Mouse (Mus musculus): Measurements from ENCODE around the gene Gsto2. TPM values are rescaled to one million over a fixed set of nuclear protein-coding genes. Genes with fewer than 3 reads are reported as not detected.

Gsto2 gene
- polyA plus RNA-seq, 1 experiment from 2014 or later: 1.0 TPM

GRCm38 (mm10) chr19:47882151-47882881, 17.0 kb downstream of the Gsto2 start:
- H3K36me3 ChIP-seq (ENCODE audit: control insufficient read depth, insufficient read depth, low read length): no peaks in the 10 kb centered on the region
- H3K4me1 ChIP-seq (replicated peaks; ENCODE audit: control insufficient read depth, insufficient read depth, low read length): peaks cover 18% of the 10 kb centered on the region
- H3K27me3 ChIP-seq (replicated peaks; ENCODE audit: control insufficient read depth, insufficient read depth, low read length): no peaks in the 10 kb centered on the region
- no peaks in the 10 kb centered on the region for H3K9me3 ChIP-seq (ENCODE audit: control insufficient read depth, low read length)
- no peak overlapping the region for H3K4me3 ChIP-seq (ENCODE audit: low read depth, low read length)
- no peak; the same call in 1 of the 2 replicates for ATAC-seq (replicated peaks; ENCODE audit: low FRiP score, low TSS enrichment, low read depth)
- no peak overlapping the region for H3K27ac ChIP-seq (ENCODE audit: low read depth)
- no peak overlapping the region for H3K9ac ChIP-seq (ENCODE audit: low read length)
- 25% methylated on average over 11 of the region's 11 CpGs for WGBS
- DNase-seq (ENCODE audit: low spot score): peak; percentile 99
- H3K4me2 ChIP-seq (ENCODE audit: low read length): no peak overlapping the region

GRCm38 (mm10) chr19:47882882-47883254, 17.5 kb downstream of the Gsto2 start:
- no peaks in the 10 kb centered on the region for H3K9me3 ChIP-seq (ENCODE audit: control insufficient read depth, low read length)
- H3K27me3 ChIP-seq (replicated peaks; ENCODE audit: control insufficient read depth, insufficient read depth, low read length): no peaks in the 10 kb centered on the region
- H3K27ac ChIP-seq (ENCODE audit: low read depth): no peak overlapping the region
- no peak for DNase-seq (ENCODE audit: low spot score)
- no peak for ATAC-seq (replicated peaks; ENCODE audit: low FRiP score, low TSS enrichment, low read depth)
- peaks cover 18% of the 10 kb centered on the region for H3K4me1 ChIP-seq (replicated peaks; ENCODE audit: control insufficient read depth, insufficient read depth, low read length)
- no peaks in the 10 kb centered on the region for H3K36me3 ChIP-seq (ENCODE audit: control insufficient read depth, insufficient read depth, low read length)
- WGBS: 44% methylated on average over 9 of the region's 9 CpGs
- H3K9ac ChIP-seq (ENCODE audit: low read length): no peak overlapping the region
- no peak overlapping the region for H3K4me2 ChIP-seq (ENCODE audit: low read length)
- H3K4me3 ChIP-seq (ENCODE audit: low read depth, low read length): no peak overlapping the region

- ATAC-seq (replicated peaks; ENCODE audit: low FRiP score, low TSS enrichment, low read depth) (no peak), DNase-seq (ENCODE audit: low spot score) (no peak)
- peaks cover 18% of the 10 kb centered on the region for H3K4me1 ChIP-seq (replicated peaks; ENCODE audit: control insufficient read depth, insufficient read depth, low read length)
- H3K27ac ChIP-seq (ENCODE audit: low read depth): no peak overlapping the region
- H3K9ac ChIP-seq (ENCODE audit: low read length): no peak overlapping the region
- no peaks in the 10 kb centered on the region for H3K9me3 ChIP-seq (ENCODE audit: control insufficient read depth, low read length)
- H3K4me2 ChIP-seq (ENCODE audit: low read length): no peak overlapping the region
- no peaks in the 10 kb centered on the region for H3K27me3 ChIP-seq (replicated peaks; ENCODE audit: control insufficient read depth, insufficient read depth, low read length)
- WGBS: 65% methylated on average over 13 of the region's 13 CpGs
- no peaks in the 10 kb centered on the region for H3K36me3 ChIP-seq (ENCODE audit: control insufficient read depth, insufficient read depth, low read length)
- H3K4me3 ChIP-seq (ENCODE audit: low read depth, low read length): no peak overlapping the region
These were observed 19.2 kb downstream of the Gsto2 start for GRCm38 (mm10) chr19:47884296-47885085.

- WGBS: 45% methylated on average over 7 of the region's 7 CpGs
- Histone ChIP-seq H3K27ac (ENCODE audit: low read depth) (no peak overlapping the region), H3K4me2 (ENCODE audit: low read length) (no peak overlapping the region), H3K4me1 (replicated peaks; ENCODE audit: control insufficient read depth, insufficient read depth, low read length) (peaks cover 21% of the 10 kb centered on the region), H3K36me3 (ENCODE audit: control insufficient read depth, insufficient read depth, low read length) (no peaks in the 10 kb centered on the region), H3K9me3 (ENCODE audit: control insufficient read depth, low read length) (no peaks in the 10 kb centered on the region), H3K4me3 (ENCODE audit: low read depth, low read length) (no peak overlapping the region), H3K27me3 (replicated peaks; ENCODE audit: control insufficient read depth, insufficient read depth, low read length) (no peaks in the 10 kb centered on the region), H3K9ac (ENCODE audit: low read length) (no peak overlapping the region)
- no peak for ATAC-seq (replicated peaks; ENCODE audit: low FRiP score, low TSS enrichment, low read depth)
- DNase-seq (ENCODE audit: low spot score): no peak
These were observed 19.9 kb downstream of the Gsto2 start for GRCm38 (mm10) chr19:47885191-47885743.

- no peak overlapping the region for H3K9ac ChIP-seq (ENCODE audit: low read length)
- no peaks in the 10 kb centered on the region for H3K27me3 ChIP-seq (replicated peaks; ENCODE audit: control insufficient read depth, insufficient read depth, low read length)
- no peaks in the 10 kb centered on the region for H3K9me3 ChIP-seq (ENCODE audit: control insufficient read depth, low read length)
- no peaks in the 10 kb centered on the region for H3K36me3 ChIP-seq (ENCODE audit: control insufficient read depth, insufficient read depth, low read length)
- no peak for DNase-seq (ENCODE audit: low spot score)
- H3K27ac ChIP-seq (ENCODE audit: low read depth): no peak overlapping the region
- H3K4me1 ChIP-seq (replicated peaks; ENCODE audit: control insufficient read depth, insufficient read depth, low read length): peaks cover 27% of the 10 kb centered on the region
- H3K4me2 ChIP-seq (ENCODE audit: low read length): no peak overlapping the region
- ATAC-seq (replicated peaks; ENCODE audit: low FRiP score, low TSS enrichment, low read depth): no peak
- WGBS: 80% methylated on average over 11 of the region's 11 CpGs
- no peak overlapping the region for H3K4me3 ChIP-seq (ENCODE audit: low read depth, low read length)
These were observed 20.6 kb downstream of the Gsto2 start for GRCm38 (mm10) chr19:47885886-47886285.

GRCm38 (mm10) chr19:47886617-47887016, 21.3 kb downstream of the Gsto2 start:
- Histone ChIP-seq H3K4me2 (ENCODE audit: low read length) (no peak overlapping the region), H3K27me3 (replicated peaks; ENCODE audit: control insufficient read depth, insufficient read depth, low read length) (no peaks in the 10 kb centered on the region), H3K9me3 (ENCODE audit: control insufficient read depth, low read length) (no peaks in the 10 kb centered on the region), H3K9ac (ENCODE audit: low read length) (no peak overlapping the region), H3K27ac (ENCODE audit: low read depth) (no peak overlapping the region), H3K4me1 (replicated peaks; ENCODE audit: control insufficient read depth, insufficient read depth, low read length) (peaks cover 35% of the 10 kb centered on the region), H3K4me3 (ENCODE audit: low read depth, low read length) (no peak overlapping the region), H3K36me3 (ENCODE audit: control insufficient read depth, insufficient read depth, low read length) (no peaks in the 10 kb centered on the region)
- ATAC-seq (replicated peaks; ENCODE audit: low FRiP score, low TSS enrichment, low read depth): no peak
- WGBS: 46% methylated on average over 7 of the region's 7 CpGs
- DNase-seq (ENCODE audit: low spot score): no peak

- no peak overlapping the region for H3K27ac ChIP-seq (ENCODE audit: low read depth)
- H3K9me3 ChIP-seq (ENCODE audit: control insufficient read depth, low read length): no peaks in the 10 kb centered on the region
- H3K4me2 ChIP-seq (ENCODE audit: low read length): no peak overlapping the region
These were observed 22.1 kb downstream of the Gsto2 start for GRCm38 (mm10) chr19:47887417-47887816.

GRCm38 (mm10) chr19:47888037-47888436, 22.7 kb downstream of the Gsto2 start:
- H3K9me3 ChIP-seq (ENCODE audit: control insufficient read depth, low read length): no peaks in the 10 kb centered on the region
- no peak overlapping the region for H3K4me3 ChIP-seq (ENCODE audit: low read depth, low read length)
- ATAC-seq (replicated peaks; ENCODE audit: low FRiP score, low TSS enrichment, low read depth) (no peak), DNase-seq (ENCODE audit: low spot score) (no peak)
- 94% methylated on average over 8 of the region's 8 CpGs for WGBS
- 0 out of 2 replicates have a peak, but pooled peaks cover under 1% of the 10 kb centered on the region for H3K36me3 ChIP-seq (ENCODE audit: control insufficient read depth, insufficient read depth, low read length)
- peaks cover 45% of the 10 kb centered on the region for H3K4me1 ChIP-seq (replicated peaks; ENCODE audit: control insufficient read depth, insufficient read depth, low read length)
- H3K27ac ChIP-seq (ENCODE audit: low read depth): no peak overlapping the region
- H3K27me3 ChIP-seq (replicated peaks; ENCODE audit: control insufficient read depth, insufficient read depth, low read length): no peaks in the 10 kb centered on the region
- no peak overlapping the region for H3K9ac ChIP-seq (ENCODE audit: low read length)
- H3K4me2 ChIP-seq (ENCODE audit: low read length): no peak overlapping the region

More at GRCm38 (mm10) chr19:47887417-47887816, 22.1 kb downstream of the Gsto2 start:
- no peaks in the 10 kb centered on the region for H3K36me3 ChIP-seq (ENCODE audit: control insufficient read depth, insufficient read depth, low read length)
- peaks cover 43% of the 10 kb centered on the region for H3K4me1 ChIP-seq (replicated peaks; ENCODE audit: control insufficient read depth, insufficient read depth, low read length)
- WGBS: 96% methylated on average over 10 of the region's 10 CpGs
- DNase-seq (ENCODE audit: low spot score): no peak
- no peak overlapping the region for H3K4me3 ChIP-seq (ENCODE audit: low read depth, low read length)
- no peak for ATAC-seq (replicated peaks; ENCODE audit: low FRiP score, low TSS enrichment, low read depth)
- H3K27me3 ChIP-seq (replicated peaks; ENCODE audit: control insufficient read depth, insufficient read depth, low read length): no peaks in the 10 kb centered on the region
- H3K9ac ChIP-seq (ENCODE audit: low read length): no peak overlapping the region

Measured in intestine, embryonic 14.5 days (tissue).